Mouse (Mus musculus) liver, embryonic 14.5 days (tissue): ENCODE data around the gene Rps9. TPM values are rescaled to one million over a fixed set of nuclear protein-coding genes. Genes with fewer than 3 reads are reported as not detected.
"Not testable (repeated sequence)": the region's sequence is repeated elsewhere in the genome, so short reads cannot be mapped to it uniquely, and the experiment has no call there.

Source experiments
- ATAC-seq: fragments of 200-750 bp; cut with Nextera tagmentation; 2 replicates; pipeline ENCODE4 v1.8.0; 2017; ENCODE audit warnings: moderate number of reproducible peaks, mild to moderate bottlenecking, moderate library complexity; ENCODE audit not compliant: insufficient read depth
- DNase-seq, 3 experiments: peaks; one replicate each; pipeline ENCODE4 v3.0.0-alpha.2; 2012 to 2013; ENCODE audit warnings: low read depth in 3 of 3, low spot score in 3 of 3
- H3K27ac ChIP-seq: fragments of 300-500 bp; sonication (generic); 2 replicates; pipeline ENCODE4 v1.5.1; 2014; ENCODE audit warnings: moderate library complexity, mild to moderate bottlenecking, control low read depth, inconsistent platforms
- H3K27me3 ChIP-seq: fragments of 300-500 bp; sonication (generic); 2 replicates; pipeline ENCODE4 v1.6.1; 2014; ENCODE audit warnings: mild to moderate bottlenecking, low read length, moderate library complexity; ENCODE audit not compliant: control insufficient read depth, insufficient read depth
- H3K36me3 ChIP-seq: fragments of 300-500 bp; sonication (generic); replicated peaks from 2 replicates; pipeline ENCODE4 v1.6.1; 2014; ENCODE audit warnings: low read depth; ENCODE audit not compliant: control insufficient read depth, insufficient read depth
- H3K4me1 ChIP-seq, 2 experiments: fragments of 200-500 bp in 1 of 2; fragments of 300-500 bp in 1 of 2; sonication (generic) in 1 of 2; replicated peaks; 2 replicates each; pipeline ENCODE4 v1.6.1; 2012 to 2014; ENCODE audit warnings: antibody characterized with exemption in 1 of 2, inconsistent platforms in 1 of 2, low read length in 1 of 2; ENCODE audit not compliant: control insufficient read depth in 2 of 2, insufficient read depth in 2 of 2
- H3K4me2 ChIP-seq: fragments of 300-500 bp; sonication (generic); 2 replicates; pipeline ENCODE4 v1.6.1; 2014; ENCODE audit warnings: low read depth, mild to moderate bottlenecking, control low read depth, moderate library complexity
- H3K4me3 ChIP-seq, 2 experiments: fragments of 200-500 bp in 1 of 2; fragments of 300-500 bp in 1 of 2; sonication (generic) in 1 of 2; 2 replicates each; pipeline ENCODE4 v1.5.1; 2012 to 2014; ENCODE audit warnings: low read depth in 2 of 2, low read length in 2 of 2, mild to moderate bottlenecking in 2 of 2, control low read depth in 1 of 2, inconsistent platforms in 1 of 2, moderate library complexity in 1 of 2; ENCODE audit not compliant: insufficient read depth in 1 of 2
- H3K9ac ChIP-seq: fragments of 300-500 bp; sonication (generic); replicated peaks from 2 replicates; pipeline ENCODE4 v1.6.1; 2014; ENCODE audit warnings: mild to moderate bottlenecking, control low read depth, moderate library complexity
- H3K9me3 ChIP-seq: fragments of 300-500 bp; sonication (generic); 2 replicates; pipeline ENCODE4 v1.6.1; 2016; ENCODE audit warnings: low read length, mixed read lengths; ENCODE audit not compliant: control insufficient read depth
- CTCF ChIP-seq: IDR thresholded peaks from 2 replicates; pipeline ENCODE4 v1.5.1; 2016; ENCODE audit warnings: antibody characterized with exemption, low read depth, control low read depth
- EP300 ChIP-seq: IDR thresholded peaks from 2 replicates; pipeline ENCODE4 v1.6.1; 2016; ENCODE audit warnings: antibody characterized with exemption, low read depth
- WGBS: fragments of 180-500 bp; shearing (Covaris S2); extraction: QIAGEN DNeasy Blood & Tissue Kit; methylation state at CpG from one replicate; pipeline ENCODE4 v1.1.7; 2014; ENCODE audit not compliant: insufficient replicate concordance; 5-methylcytosine and 5-hydroxymethylcytosine counted together
- polyA plus RNA-seq, 2 experiments: library from polyadenylated mRNA; depleted of rRNA in 1 of 2; stranded (reverse) in 1 of 2; unstranded in 1 of 2; fragments of >200 nt; fragmentation: Nextera tagmentation in 1 of 2; extraction: Ambion mirVana in 1 of 2; gene quantifications; 2 replicates each; pipeline versions ENCODE4 v1.2.1 to v1.2.3; 2012 to 2014

Gene Rps9
- polyA plus RNA-seq, 2 experiments: 960 to 1,914 TPM

DNA sequence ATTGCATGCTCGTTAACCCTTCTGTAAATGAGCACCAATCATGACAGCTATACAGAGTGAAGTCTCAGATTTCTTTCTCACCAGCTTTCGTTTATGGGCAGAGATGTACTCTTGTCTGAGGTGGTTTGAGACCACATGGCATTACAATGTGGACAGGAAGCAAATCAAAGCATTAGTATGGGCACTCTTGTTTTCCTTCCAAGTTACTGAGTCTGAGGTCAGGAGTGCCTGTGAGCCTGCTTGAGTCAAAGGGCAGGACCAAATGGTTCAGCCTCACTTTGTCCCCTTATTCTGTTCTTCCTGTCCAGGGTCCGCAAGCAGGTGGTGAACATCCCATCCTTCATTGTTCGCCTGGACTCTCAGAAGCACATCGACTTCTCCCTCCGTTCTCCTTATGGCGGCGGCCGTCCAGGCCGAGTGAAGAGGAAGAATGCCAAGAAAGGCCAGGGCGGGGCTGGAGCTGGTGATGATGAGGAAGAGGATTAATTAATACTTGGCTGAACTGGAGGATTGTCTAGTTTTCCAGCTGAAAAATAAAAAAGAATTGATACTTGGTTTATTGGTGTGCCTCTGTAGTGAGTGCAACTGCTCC, 2.6 kb downstream of the Rps9 start:
- peak overlapping the region; percentile 91 for H3K9ac ChIP-seq
- DNase-seq: no peak
- 24% methylated on average over 11 of the region's 11 CpGs for WGBS
- H3K4me2 ChIP-seq: peak overlapping the region; percentile 92
- TF ChIP-seq EP300 (no peak), CTCF (no peak)
- H3K36me3 ChIP-seq: peaks cover 32% of the 10 kb centered on the region
- H3K4me1 ChIP-seq: peaks cover 5 to 10% of the 10 kb centered on the region in 2 experiments; a peak in 2 of 4 replicates
- peak overlapping the region; percentile 27 for H3K27ac ChIP-seq
- H3K4me3 ChIP-seq: peak overlapping the region; percentile 88 to 99
- H3K9me3 ChIP-seq: no peaks in the 10 kb centered on the region
- H3K27me3 ChIP-seq: no peaks in the 10 kb centered on the region
- no peak for ATAC-seq

DNA sequence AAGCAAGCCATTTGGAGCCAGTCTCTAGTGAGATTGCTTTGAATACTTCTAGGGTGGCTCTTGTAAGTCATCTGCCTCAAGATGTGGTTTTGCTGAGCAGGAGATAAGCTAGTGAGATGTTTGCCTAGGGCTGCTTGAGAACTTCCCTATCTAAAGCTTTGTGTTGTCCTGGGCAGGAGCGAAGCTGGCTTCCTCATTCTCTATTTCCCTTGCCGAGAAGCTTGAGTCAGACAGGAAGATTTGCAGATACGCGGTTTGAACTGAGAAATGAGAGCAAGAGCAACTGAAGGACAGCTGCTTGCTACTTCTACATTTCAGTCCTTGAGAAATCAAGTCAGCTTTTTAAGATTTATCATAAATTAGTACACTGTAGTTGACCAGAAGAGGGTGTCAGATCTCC, 3.2 kb downstream of the Rps9 start:
- peaks cover 5 to 10% of the 10 kb centered on the region in 2 experiments; a peak in 2 of 4 replicates for H3K4me1 ChIP-seq
- no peak overlapping the region; the same call in 1 of the 2 replicates for H3K9ac ChIP-seq
- H3K27me3 ChIP-seq: no peaks in the 10 kb centered on the region
- ATAC-seq (0 out of 2 replicates have a peak, but pooled peaks have one; percentile 1), DNase-seq (peak in 1 of 3 experiments; percentile 37)
- H3K4me3 ChIP-seq: peak overlapping the region in 1 of 2 experiments; percentile 88; a peak in 1 of 4 replicates
- WGBS: 14% methylated on average over 4 of the region's 4 CpGs
- TF ChIP-seq CTCF: no peak
- no peak for TF ChIP-seq EP300
- H3K9me3 ChIP-seq: no peaks in the 10 kb centered on the region
- H3K4me2 ChIP-seq: peak overlapping the region; percentile 92
- H3K36me3 ChIP-seq: peaks cover 32% of the 10 kb centered on the region
- peak overlapping the region; percentile 15 for H3K27ac ChIP-seq

DNA sequence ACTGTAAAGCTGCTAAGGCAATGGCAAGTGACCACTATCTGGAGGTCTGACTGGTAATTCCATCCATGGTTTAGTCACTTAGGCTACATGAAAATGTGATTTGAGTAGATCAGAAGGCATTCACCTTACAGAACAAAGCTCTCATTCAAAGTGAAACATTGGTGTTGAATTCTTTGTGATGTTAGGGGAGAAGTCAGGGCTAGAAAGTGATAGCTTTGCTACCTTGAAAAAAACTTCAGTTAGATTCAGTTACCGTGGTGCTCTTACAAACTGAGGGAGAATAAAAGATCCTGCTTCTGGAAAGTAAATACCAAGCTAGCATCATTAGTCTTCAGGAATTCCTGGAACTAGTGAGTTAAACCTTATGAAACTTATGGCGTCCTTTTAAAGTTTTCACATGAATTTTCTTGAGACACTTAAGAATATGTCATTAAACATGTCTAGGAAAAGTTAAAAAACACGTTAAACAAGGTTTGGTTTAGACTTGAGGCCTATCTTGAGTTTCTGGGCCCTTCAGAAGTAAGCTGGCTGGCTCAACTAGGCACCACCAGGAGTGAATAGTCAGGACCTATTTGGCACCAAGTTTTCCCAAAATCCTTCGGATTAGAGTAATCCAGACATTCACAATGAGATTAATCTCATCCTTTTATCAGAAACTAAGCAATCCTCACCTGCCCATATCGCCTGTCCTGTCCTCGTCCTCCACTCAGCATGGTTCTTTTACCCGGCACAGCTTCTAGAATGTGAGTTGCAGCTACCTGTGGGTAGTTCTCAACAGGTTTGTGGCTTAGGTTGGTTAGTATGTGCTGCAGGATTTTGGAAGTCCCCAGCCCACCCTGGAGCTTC, 4.0 kb downstream of the Rps9 start:
- Histone ChIP-seq H3K4me2 (no peak overlapping the region), H3K27ac (no peak overlapping the region), H3K27me3 (no peaks in the 10 kb centered on the region), H3K4me1 (peaks cover 5 to 10% of the 10 kb centered on the region in 2 experiments; a peak in 2 of 4 replicates), H3K4me3 (no peak overlapping the region), H3K36me3 (peaks cover 32% of the 10 kb centered on the region), H3K9ac (no peak overlapping the region), H3K9me3 (no peaks in the 10 kb centered on the region)
- no peak for TF ChIP-seq CTCF
- TF ChIP-seq EP300: no peak
- 18% methylated on average over 7 of the region's 7 CpGs for WGBS
- DNase-seq (no peak), ATAC-seq (peak; percentile 4; the same call in 1 of the 2 replicates)

DNA sequence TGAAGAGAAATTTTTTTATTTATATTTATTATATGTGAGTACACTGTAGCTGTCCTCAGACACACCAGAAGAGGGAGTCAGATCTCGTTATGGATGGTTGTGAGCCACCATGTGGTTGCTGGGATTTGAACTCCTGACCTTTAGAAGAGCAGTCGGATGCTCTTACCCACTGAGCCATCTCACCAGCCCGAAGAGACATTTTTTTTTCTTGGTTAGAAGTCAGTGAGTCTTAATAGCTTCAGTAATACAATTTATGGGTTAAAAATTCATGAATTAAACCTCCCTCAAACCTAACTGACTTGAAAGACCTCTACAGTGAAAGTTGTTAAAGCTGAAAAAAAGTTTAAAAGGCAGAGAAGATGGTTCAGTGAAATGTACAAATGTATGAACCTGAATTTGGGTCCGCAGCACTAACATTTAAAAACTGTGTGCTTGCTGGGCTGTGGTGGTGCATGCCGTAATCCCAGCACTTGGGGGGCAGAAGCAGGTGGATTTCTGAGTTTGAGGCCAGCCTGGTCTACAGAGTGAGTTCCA, 4.7 kb downstream of the Rps9 start:
- peaks cover 5 to 10% of the 10 kb centered on the region in 2 experiments; a peak in 2 of 4 replicates for H3K4me1 ChIP-seq
- not testable (repeated sequence) for DNase-seq, H3K27ac ChIP-seq, H3K4me2 ChIP-seq, H3K4me3 ChIP-seq, H3K9me3 ChIP-seq, H3K9ac ChIP-seq, H3K27me3 ChIP-seq
- ATAC-seq: peak; percentile 1; the same call in 1 of the 2 replicates
- 23% methylated on average over 5 of the region's 5 CpGs for WGBS
- peaks cover 32% of the 10 kb centered on the region for H3K36me3 ChIP-seq
- TF ChIP-seq CTCF: peak; percentile 24; the same call in 1 of the 2 replicates

DNA sequence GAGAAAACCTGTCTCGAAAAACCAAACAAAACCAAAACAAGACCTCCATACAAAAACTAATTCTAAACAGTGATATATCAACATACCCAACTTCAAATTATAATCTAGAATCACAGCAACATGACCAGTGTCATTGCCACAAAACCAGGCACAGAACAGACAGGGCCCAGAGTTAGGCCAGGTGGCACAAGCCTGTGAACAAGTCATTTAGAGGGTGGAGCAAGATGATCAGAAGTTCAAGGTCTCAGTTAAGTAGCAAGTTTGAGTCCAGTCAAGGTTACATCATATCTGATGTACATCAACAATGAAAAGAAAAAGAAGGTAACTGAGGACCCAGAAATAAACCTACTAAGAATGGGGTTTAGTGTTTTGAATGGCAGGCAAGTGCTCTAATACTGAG, 5.2 kb downstream of the Rps9 start:
- H3K27ac ChIP-seq: no peak overlapping the region
- H3K4me3 ChIP-seq: no peak overlapping the region
- peaks cover 5 to 10% of the 10 kb centered on the region in 2 experiments; a peak in 2 of 4 replicates for H3K4me1 ChIP-seq
- DNase-seq (no peak), ATAC-seq (no peak)
- H3K9ac ChIP-seq: no peak overlapping the region
- H3K27me3 ChIP-seq: no peaks in the 10 kb centered on the region
- no peaks in the 10 kb centered on the region for H3K9me3 ChIP-seq
- H3K36me3 ChIP-seq: peaks cover 32% of the 10 kb centered on the region
- TF ChIP-seq CTCF (no peak), EP300 (no peak)
- 42% methylated on average over 1 of the region's 1 CpGs for WGBS
- H3K4me2 ChIP-seq: no peak overlapping the region
